Mouse (Mus musculus) adrenal gland, postnatal 4 days (tissue): ENCODE results near the gene Efcab6. TPM values are rescaled to one million over a fixed set of nuclear protein-coding genes. Genes with fewer than 3 reads are reported as not detected.
A peak's percentile ranks its signal among the peaks of the same experiment; 100 is the strongest.

Experiments
- DNase-seq, 2 experiments: peaks; one replicate each; pipeline ENCODE4 v3.0.0; 2021 to 2022; ENCODE audit warnings: low spot score in 2 of 2, mixed read lengths in 2 of 2
- total RNA-seq, 2 experiments: library from RNA; stranded (reverse); gene quantifications; 2 replicates each; pipeline ENCODE4 v1.2.3; 2021

The Efcab6 gene
- total RNA-seq, 2 experiments from 2014 or later, result 0.34 TPM; not detected in 1

DNA sequence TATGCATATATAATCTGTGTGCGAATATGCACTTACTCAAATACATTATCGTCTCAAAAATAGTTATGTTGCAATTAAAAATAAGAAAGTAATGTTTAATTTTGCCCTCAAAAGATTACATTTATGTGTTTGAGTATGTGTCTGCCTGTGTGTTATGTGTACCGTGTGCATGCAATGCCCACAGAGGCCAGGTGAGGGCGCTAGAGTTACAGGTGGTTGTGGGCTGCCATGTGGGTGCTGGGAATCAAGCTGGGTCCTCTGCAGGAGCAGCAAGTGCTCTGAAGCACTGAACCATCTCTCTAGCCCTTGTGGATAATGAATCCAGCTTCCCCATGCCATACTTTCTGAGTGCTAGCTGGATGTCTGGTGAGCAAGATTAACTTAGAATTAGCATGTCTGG, 522 bp upstream of the Efcab6 start:
- DNase-seq, result no peak

DNA sequence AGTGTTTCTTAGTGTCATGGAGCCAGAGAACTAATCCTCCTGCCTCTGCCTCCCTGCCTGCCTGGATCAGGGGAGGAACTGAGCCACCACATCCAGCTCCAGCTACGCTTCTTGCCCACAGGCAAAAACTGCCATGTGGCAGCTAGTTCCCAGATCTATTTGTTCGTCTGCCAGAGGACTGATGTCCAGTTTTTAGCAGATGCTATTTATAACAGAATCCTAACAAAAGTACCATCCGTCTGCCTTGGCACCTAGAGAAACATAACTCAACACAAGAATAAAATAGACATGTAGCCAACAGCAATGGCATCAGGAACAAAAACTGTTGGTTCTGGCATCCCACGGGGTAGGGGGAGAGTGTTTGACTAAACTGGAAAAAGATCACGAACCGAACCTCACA, 6.3 kb downstream of the Efcab6 start:
- no peak for DNase-seq

DNA sequence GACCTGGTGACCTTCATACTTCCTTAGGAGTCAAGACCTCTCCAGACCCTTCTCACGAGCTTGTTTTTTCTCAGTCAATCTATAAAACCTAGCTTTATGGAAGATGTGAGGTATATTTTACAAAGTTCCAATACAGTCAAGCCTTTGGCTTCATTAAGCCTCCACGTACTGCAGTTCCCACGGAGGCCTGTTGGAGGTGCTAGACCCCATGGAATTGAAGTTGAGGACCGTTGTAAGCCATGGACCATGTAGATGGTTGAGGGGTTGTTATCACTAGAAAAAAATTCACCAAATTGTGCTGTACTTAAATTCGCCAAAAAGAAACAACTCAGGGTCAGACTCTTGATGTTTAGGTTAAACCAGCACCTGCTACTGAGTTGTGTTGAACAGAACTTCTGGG, 9.1 kb downstream of the Efcab6 start:
- no peak for DNase-seq

DNA sequence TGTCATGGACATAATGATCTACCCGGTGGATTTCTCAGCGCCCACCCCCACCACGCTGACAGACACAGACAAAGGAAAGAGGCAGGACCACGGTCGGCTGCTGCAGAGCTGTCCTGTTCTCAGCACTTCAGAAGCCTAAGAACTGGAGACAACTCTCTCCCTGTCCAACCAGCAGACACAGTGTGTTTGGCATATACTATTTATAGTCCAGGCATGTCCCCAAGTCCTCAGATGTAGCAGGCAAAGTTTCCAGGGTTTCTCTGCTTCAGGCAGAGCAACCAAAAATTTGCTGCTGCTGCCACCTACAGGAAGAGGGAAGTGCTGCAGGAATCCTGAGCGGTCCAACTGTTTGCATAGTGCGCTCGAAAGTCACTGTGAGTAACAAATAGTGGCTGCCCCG, 11.3 kb downstream of the Efcab6 start:
- DNase-seq, result peak in 1 of 2 experiments; percentile 48

DNA sequence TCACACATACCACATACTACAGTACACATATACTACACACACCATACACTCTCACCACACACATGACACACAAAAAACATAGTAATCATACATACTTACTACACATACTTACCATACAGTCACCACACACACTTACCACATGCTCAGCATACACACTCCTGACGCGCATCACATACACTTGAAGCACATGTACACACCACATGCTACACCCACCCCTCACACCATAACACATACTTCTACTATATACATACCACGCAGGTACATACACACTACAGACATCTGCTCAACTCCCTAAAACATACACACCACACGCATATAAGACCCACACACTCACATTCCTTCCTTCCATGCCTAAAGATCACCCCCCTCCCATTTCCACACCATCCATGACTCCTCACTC, 11.9 kb downstream of the Efcab6 start:
- no peak for DNase-seq

DNA sequence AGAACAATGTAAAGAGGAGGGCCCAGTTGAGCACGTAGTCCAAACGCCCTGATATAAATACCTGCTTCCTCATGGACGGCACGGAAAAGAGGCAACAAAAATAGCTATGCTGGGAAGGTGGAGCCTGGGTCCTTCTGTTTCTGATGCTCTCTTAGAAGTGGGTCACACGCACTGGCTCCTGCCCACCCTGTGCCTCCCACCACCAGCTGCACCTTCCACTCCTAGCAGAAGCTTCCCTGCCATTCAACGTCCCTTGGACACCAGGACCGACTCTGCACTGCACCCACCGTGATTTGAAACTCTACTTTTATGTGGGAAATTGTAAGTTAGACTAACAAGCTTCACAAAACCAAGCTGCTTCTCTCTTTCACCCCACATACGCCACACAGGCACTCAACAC, 12.8 kb downstream of the Efcab6 start:
- DNase-seq, result no peak

DNA sequence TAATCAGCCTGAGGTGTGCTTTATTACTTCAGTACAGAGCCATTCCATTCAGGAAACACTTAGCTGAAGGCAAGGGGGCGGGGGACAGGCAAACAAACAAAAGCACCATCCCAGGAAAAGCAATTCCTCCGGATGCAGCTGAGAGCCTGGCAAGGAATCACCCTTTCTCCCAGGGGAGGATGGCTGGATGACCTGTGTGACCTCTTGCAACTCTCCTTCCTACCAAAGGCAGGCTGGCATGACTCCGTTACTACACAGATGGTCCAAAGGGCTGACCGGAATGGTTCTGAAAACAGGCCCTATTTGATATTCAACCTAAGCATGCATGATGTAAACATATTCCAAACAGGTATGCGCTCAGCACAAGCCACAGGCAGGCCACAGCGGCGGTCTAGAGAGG, 15.6 kb downstream of the Efcab6 start:
- DNase-seq, result no peak

DNA sequence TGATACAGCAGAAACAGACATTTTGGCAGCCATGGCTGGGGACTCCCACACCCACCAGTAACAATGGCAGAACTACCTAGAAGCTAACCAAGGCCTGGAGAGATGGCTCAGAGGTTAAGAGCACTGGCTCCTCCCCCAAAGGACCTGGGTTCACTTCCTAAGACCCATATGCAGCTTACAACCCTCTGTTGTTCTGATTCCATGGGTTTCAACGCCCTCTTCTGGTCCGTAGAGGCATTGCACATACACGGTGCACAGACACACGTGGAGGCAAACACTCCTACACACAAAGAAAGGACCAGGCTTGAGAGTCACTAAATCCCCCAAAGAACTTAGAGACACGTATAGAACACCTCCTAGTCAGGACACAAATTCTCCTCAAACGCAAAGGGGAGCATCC, 19.6 kb downstream of the Efcab6 start:
- no peak for DNase-seq

DNA sequence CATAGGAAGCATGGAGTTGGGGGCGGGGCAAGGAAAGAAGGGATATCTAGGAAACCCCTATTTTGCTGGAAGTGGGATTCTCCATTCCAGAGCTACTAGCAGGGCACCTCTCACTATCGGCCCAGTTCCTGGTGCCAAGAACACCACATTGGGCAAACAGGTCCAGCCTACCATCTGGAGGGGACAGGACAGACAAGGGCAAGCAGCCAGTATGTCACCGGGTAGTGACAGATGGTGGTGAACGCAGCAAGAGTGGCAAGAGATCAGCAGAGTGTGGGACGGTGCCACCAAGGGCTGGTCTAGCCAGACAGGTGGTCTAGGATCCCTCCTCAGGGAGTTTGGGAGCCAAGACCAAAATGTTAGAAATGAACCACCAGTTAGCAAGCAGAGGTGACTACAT, 28.1 kb downstream of the Efcab6 start:
- no peak for DNase-seq

DNA sequence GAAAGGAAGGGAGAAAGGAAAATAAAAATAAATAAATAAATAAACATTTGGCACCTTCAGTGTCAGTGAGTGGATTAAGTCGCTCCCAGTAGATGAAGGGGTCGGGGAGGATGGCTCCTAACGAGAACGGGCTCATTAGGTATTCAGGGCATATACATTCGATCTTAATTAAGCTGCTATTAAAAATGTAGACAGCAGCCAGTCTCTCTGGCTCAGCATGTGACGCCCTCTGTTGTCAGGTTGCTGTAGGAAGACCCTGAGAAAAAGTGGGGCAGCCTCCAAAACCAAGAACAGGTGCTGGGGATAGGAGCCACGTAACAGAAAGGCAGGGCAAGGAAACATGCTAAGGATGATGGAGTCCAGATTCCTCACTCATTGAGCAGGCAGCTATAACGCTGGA, 39.5 kb downstream of the Efcab6 start:
- no peak for DNase-seq

DNA sequence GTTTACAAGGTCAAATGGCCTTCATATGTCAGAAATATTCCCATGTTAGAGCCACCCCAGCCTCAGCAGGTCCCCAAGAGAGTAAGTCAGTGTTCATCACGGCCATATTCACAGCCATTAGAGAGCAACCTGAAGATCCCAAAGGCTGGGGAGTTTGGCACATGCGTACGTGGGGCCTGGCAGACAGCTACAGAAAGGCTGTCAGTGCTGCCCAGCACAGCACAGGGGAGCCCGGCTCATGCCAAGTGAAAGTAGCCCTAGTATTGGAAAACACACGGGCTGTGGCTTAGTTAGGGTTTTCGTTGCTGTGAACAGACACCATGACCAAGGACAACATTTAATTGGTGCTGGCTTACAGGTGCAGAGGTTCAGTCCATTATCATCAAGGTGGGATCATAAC, 40.3 kb downstream of the Efcab6 start:
- no peak for DNase-seq

DNA sequence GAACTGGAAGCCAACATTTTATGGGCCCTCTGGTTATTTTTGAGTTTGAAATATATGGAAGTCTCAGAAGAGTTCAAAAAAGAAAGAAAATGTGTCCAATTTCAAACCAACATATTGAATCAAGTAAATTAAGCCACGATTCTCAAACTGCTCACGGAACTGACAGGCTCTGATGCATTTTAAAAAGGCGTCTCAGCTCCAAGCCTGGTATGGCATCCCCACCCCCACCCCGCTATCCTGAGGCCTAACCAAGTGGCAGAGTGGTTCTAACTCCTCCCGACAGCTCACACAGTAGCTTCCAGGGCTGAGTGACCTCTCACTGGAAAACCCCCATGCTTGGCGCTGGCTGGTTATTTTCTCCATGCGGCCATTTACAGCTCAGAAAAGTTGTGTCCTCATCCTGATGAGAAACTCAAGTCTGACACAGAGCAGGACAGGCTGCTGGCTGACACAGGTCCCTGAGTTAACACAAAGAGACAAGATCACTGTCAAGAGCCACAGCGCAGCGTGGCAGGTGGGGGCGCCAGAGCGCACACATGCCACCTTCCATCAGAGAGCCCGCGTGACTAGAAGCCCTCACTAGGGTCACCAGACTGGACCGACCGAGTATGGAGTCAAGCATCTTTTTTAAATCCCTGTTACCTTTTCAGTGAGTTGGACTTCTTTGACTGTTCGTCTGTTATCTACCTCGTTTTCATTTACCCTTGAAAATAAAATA, 55.7 kb downstream of the Efcab6 start:
- DNase-seq, result no peak

DNA sequence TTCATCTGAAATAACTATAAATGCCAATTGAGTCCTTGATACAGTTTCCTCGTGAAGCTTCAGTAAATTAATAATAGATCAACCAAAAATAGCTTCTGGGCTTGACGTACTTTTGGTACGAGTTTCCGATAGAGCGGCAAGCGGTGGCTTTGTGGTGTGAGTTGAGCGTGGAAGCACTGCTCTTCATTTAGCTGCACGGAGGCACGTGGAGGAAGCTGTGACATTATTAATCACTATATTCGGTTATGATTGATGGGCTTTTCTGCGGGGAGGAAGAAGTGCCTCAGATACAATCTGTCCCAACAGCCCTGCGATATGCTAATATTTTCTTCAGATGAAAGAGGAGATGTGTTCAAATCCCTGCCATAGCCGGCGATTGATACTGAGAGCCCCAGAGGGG, 60.9 kb downstream of the Efcab6 start:
- DNase-seq, result no peak

DNA sequence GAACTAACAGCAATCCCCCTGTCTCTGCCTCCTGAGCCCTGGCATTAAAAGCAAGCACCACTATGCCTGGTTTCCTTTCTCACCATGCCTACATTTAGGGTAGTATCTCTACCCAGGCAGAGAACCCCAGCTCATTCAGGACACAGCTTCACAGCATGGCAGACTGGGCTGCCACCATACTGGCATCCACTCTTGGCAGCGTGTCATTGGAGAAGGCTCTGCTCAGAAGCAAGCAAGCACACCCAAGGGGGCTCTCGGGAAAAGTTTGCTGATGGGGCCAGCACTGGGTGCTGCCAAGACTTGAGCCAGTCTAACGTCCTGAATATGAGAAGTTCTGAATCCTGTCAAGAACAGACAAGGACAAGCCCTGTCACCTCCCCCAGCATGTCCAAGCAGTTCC, 66.1 kb downstream of the Efcab6 start:
- no peak for DNase-seq

DNA sequence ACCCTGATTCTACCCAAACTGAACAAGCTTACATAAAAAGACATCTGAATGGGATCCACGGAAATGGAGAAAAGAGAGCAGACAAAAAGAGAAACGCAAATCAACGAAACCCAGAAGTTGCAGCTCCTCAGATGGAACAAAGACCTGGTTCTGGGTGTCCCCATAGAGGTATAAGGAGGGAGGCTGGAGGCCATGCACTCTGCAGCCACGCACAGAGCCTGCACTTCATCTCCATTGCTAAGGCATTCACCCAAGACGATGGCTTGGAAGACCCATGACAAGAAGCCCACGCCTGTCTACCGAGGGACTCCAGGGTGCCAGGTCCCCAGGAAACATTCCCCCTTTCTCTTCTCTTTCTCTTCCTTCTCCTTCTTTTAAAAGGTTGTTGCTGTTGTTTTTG, 66.6 kb downstream of the Efcab6 start:
- DNase-seq, result no peak

DNA sequence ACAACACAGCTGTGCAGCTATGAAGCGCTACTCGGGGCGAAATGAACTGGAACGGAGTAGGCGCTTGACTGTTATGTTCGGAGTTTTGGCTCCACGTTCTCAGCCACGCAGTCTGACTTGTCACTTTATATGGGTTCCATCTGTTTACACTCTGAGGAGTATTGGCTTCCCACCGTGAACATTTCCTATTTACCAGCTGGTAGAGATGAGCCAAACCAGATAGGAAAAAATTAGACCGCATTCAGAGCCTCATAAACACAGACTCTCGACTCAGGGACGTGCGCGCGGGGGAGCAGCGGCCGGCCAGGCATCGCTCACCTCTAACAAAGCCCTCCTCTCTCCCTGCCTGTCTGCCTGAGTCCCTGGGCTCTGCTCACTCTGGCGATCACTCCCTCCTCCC, 67.1 kb downstream of the Efcab6 start:
- DNase-seq, result no peak

DNA sequence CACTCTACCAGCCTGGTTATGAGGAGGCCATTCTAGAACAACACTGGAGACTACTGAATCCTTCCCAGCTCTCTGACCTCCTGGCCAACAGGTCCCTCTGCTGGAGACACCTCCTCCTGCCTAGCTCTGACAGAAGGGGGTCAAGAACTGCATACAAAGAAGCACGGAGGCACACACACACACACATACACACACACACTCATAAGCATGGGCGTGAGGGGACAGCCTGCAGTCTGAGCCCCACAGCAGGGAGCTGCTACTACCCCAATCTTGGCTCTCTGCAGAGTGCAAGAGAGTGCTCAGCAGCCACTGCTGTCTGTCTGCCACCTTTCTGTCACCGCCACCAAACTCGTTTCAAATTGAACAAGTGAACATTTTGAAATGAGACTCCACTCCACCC, 67.6 kb downstream of the Efcab6 start:
- no peak for DNase-seq

DNA sequence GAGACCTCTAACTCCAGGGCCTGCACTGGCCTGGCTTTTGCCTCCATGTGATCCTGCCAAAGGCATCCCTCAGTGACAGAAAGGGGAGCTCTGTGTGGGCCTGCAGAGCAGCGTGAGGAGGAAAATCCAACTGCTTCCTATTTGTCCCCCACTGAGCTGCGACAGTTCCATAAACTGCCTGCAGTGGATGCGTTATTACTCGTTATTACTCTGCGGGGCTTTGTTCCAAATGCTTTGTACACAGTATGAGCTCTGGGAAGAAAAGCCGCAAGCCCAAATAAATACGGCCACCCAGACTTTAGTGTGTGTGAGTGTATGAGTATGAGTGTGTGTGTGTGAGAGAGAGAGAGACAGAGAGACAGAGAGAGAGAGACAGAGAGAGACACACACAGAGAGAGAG, 68.3 kb downstream of the Efcab6 start:
- no peak for DNase-seq

DNA sequence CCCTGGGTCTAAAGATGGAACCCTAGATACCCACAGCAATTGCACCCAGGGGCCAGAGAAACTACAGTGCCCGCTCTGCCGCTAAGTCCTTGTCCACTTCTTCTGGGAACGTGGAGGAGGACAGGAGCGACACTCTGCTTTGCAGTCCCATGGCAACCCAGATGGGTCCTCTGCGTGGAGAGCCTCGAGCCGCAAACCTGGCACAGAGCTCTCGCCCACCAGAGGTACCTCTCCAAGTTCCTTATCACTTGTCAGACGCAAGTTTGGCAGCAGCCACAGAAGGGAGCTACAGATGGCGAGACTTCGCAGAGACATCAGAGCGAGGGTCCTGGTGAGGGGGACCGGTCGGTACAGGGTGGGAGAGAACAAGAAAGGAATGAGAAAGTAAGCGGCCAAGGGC, 73.0 kb downstream of the Efcab6 start:
- no peak for DNase-seq

DNA sequence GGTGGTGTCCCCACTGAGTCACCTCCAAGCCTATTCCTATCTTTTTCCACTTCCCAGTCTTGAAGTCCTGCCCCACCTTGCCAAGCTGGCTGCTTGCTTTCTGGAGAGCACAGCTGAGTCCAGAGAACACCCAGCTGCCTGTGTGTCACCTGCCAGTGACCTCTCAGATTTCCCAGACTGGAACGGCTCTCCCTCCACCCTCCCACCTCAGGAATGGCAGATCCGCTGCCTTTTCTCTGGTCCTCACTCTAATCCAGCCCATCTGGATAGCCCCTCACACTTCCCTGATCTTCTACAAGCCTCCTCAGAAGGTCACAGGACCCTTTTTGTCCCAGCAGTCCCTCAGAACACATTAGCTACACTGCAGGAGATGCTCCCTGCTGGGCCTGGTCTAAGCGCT, 73.7 kb downstream of the Efcab6 start:
- no peak for DNase-seq

DNA sequence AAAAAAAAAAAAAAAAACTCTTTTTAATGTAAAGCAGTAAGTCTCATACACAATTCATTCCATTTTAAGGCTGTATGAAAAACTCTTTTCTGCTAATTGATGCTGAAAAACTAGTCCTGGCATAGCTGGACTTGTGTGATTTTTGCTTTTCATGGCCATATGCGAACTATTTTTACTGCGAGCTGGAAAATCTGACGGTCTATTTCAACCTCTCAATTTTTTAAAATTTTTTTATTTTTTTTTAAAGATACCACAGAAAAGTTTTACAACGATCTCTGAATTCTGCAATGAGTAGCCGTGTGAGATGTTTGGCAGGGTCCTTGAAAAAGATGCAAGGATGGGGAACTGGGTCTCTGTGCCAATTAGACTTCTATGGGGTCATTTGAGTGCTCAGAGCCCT, 75.9 kb downstream of the Efcab6 start:
- DNase-seq, result no peak

DNA sequence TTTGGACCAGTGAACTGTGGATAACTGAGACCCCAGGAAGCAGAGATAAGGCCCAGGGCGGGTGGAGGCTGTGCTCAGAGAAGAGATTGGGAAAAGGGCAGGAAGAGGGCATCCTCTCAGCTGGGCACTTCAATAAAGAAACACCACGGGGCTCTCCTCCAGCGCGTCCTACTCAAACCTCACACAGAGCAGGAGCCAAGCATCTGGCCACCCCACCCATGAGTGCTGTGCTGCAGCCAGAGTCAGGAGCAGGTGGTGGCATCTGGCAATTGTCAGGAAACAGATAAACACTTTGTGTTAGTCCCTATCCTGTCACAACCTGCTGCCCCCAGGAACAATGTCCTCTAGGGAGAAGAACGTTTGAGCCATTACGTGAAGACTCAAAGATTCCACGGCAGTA, 77.1 kb downstream of the Efcab6 start:
- no peak for DNase-seq

DNA sequence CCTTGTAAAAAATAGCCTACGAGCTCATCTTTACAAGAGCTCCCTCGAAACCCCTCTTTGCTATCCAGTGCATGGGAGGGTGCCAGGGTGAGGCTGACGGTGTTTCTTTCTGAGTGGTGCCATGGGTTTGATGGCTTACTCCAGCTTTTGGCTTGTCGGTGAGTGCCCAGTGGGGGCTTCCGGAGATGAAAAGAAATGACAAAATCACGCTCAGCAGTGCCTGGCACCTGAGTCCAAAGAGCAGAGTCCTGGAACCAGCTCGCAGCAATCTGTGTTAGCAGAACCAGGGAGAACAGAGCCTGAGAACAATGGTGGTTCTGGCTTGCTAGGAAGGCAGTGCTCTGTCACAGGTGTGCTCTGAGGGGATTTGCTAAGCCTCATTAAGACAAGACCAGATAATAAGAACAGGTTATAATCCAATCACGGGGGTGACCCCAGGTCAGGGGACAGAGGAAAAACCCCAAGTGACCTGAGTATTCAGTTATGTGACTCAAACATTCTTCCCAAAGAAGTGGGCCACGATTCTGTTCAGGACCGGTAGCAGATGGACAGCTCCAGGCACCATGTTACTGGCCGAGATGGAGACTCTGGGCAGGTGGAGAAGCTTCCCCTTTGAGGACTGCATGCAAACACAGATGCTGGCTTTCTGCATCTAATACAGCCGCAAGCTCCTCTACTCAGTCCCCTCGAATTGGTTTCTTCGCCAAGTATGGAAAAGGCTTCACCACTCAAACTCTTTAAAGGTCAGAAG, 82.8 kb downstream of the Efcab6 start:
- DNase-seq, result no peak
